Mouse (Mus musculus): Measurements from ENCODE around the gene Gm49322. TPM values are rescaled to one million over a fixed set of nuclear protein-coding genes. Genes with fewer than 3 reads are reported as not detected.

The Gm49322 gene
- polyA plus RNA-seq, 1 experiment from 2014 or later, result 3.0 TPM

DNA sequence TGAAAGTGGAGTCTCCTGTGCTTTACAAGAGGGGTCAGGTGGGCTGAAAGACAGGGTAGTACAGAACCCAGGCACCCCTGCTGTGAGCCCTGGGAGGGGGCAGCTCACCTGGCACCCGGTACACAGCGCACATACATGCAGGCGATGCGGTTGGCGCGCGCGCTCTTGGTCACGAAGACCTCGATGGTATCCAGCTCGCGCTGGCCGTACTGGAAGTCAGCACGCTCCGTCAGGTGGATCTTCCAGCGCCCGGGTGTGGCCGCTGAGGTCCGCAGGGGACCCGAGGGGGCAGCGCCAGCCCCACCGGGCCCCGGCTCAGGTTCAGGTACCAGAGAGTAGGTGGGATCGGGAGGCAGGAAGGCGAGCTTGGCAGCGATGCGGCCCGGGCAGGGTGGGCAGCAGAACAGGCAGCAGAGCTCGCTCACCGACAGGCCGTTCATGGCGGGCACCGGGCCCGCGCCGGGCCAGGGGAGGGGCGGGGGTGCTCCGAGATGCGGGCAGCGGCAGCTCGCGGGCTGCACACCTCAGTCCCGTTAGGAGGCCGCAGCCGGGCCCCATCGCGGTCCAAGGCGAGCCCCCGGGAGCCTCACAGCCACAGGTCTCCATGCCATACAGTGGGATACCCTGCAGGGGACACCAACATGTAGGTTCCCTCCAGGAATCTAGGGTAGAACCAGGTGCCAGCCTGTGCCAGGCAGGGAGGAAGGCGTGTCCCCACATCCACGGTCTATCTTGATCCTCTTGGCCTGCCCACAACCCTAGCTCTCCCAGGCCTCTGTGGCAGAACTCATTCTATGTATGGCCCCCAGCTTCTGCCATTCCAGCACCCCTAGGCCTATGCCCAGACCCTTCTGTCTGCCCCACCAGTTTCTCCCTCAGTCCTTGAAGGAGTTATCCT is 19.2 kb upstream of the Gm49322 start:
- H3K4me1 ChIP-seq (replicated peaks; ENCODE audit: control insufficient read depth, insufficient read depth, low read length), result peaks cover 28% of the 10 kb centered on the region

DNA sequence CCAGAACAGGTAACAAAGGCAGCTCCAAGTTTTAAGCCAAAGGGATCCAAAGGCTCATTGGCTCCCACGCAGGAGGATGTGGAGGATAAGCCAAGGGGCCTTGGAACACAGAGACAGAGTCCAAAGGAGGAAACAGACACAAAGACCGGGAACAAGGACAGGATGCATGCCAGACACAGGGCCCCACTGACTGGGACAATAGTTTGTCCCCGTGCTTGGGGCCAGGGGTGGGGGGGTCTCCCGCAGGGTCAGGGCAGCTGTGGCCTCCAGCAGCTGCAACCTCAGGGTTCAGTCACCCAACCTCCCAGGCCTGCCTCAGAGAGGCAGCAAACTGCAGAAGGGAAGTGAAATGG is 18.5 kb upstream of the Gm49322 start:
- Histone ChIP-seq H3K27me3 (replicated peaks; ENCODE audit: control insufficient read depth, insufficient read depth, low read length) (no peaks in the 10 kb centered on the region), H3K4me2 (ENCODE audit: low read length) (peak overlapping the region; percentile 4; the same call in 1 of the 2 replicates), H3K36me3 (ENCODE audit: control insufficient read depth, insufficient read depth, low read length) (peaks cover 28% of the 10 kb centered on the region), H3K4me3 (ENCODE audit: low read depth, low read length) (no peak overlapping the region), H3K9me3 (ENCODE audit: control insufficient read depth, low read length) (no peaks in the 10 kb centered on the region), H3K4me1 (replicated peaks; ENCODE audit: control insufficient read depth, insufficient read depth, low read length) (peaks cover 28% of the 10 kb centered on the region), H3K9ac (ENCODE audit: low read length) (0 out of 2 replicates have a peak overlapping the region, but pooled peaks have one; percentile 20), H3K27ac (ENCODE audit: low read depth) (peak overlapping the region; percentile 51)
- DNase-seq (ENCODE audit: low spot score) (no peak), ATAC-seq (replicated peaks; ENCODE audit: low FRiP score, low TSS enrichment, low read depth) (no peak)
- 49% methylated on average over 4 of the region's 4 CpGs for WGBS

More for the DNA sequence above, 19.2 kb upstream of the Gm49322 start:
- H3K4me2 ChIP-seq (ENCODE audit: low read length), result peak overlapping the region; percentile 27; the same call in 1 of the 2 replicates
- H3K9ac ChIP-seq (ENCODE audit: low read length), result 0 out of 2 replicates have a peak overlapping the region, but pooled peaks have one; percentile 20
- 92% methylated on average over 48 of the region's 51 CpGs for WGBS
- peaks cover 29% of the 10 kb centered on the region for H3K36me3 ChIP-seq (ENCODE audit: control insufficient read depth, insufficient read depth, low read length)
- no peaks in the 10 kb centered on the region for H3K9me3 ChIP-seq (ENCODE audit: control insufficient read depth, low read length)
- 0 out of 2 replicates have a peak overlapping the region, but pooled peaks have one; percentile 1 for H3K4me3 ChIP-seq (ENCODE audit: low read depth, low read length)
- ATAC-seq (replicated peaks; ENCODE audit: low FRiP score, low TSS enrichment, low read depth) (no peak), DNase-seq (ENCODE audit: low spot score) (no peak)
- H3K27ac ChIP-seq (ENCODE audit: low read depth), result peak overlapping the region; percentile 51
- no peaks in the 10 kb centered on the region for H3K27me3 ChIP-seq (replicated peaks; ENCODE audit: control insufficient read depth, insufficient read depth, low read length)

DNA sequence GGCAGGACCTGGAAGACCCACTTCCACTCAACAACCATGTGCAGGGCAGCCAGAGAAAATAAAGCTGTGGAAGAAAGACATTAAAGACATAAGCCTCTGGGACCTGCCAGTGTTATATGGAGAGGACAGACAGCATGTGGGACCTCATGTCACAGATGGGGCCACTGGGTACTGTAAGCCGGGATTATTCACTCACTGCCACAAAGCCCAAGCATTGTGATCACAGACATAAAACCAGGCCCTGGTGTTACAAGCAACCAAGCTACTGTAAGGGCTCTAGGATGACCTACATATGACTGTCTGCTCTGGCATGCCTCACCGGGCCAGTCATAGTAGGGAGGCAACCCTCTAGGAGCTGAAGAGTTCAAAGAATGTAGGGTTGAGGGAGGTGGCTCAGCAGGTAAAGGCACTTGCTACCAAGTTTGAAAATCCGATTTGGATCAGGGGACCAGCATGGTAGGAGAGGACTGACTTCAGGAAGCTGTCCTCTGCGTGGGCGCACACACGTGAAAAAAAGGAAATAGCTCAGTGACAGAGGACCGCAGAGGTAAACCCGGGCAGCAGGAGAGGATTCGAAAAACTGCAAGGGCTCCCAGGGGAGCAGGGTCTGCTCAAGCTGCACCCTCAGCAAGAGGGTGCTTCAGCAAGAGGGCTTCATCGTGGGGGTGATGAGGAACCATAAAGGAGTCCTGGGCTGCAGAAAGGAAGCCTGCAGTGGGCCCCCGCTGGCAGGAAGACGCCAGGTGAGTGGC is 16.5 kb upstream of the Gm49322 start:
- Histone ChIP-seq H3K27ac (ENCODE audit: low read depth) (0 out of 2 replicates have a peak overlapping the region, but pooled peaks have one; percentile 11), H3K4me2 (ENCODE audit: low read length) (peak overlapping the region; percentile 99), H3K4me1 (replicated peaks; ENCODE audit: control insufficient read depth, insufficient read depth, low read length) (peaks cover 24% of the 10 kb centered on the region), H3K27me3 (replicated peaks; ENCODE audit: control insufficient read depth, insufficient read depth, low read length) (no peaks in the 10 kb centered on the region), H3K4me3 (ENCODE audit: low read depth, low read length) (peak overlapping the region; percentile 94), H3K9ac (ENCODE audit: low read length) (peak overlapping the region; percentile 89), H3K36me3 (ENCODE audit: control insufficient read depth, insufficient read depth, low read length) (peaks cover 16% of the 10 kb centered on the region), H3K9me3 (ENCODE audit: control insufficient read depth, low read length) (no peaks in the 10 kb centered on the region)
- WGBS, result 14% methylated on average over 12 of the region's 12 CpGs
- ATAC-seq (replicated peaks; ENCODE audit: low FRiP score, low TSS enrichment, low read depth), result no peak
- DNase-seq (ENCODE audit: low spot score), result no peak

DNA sequence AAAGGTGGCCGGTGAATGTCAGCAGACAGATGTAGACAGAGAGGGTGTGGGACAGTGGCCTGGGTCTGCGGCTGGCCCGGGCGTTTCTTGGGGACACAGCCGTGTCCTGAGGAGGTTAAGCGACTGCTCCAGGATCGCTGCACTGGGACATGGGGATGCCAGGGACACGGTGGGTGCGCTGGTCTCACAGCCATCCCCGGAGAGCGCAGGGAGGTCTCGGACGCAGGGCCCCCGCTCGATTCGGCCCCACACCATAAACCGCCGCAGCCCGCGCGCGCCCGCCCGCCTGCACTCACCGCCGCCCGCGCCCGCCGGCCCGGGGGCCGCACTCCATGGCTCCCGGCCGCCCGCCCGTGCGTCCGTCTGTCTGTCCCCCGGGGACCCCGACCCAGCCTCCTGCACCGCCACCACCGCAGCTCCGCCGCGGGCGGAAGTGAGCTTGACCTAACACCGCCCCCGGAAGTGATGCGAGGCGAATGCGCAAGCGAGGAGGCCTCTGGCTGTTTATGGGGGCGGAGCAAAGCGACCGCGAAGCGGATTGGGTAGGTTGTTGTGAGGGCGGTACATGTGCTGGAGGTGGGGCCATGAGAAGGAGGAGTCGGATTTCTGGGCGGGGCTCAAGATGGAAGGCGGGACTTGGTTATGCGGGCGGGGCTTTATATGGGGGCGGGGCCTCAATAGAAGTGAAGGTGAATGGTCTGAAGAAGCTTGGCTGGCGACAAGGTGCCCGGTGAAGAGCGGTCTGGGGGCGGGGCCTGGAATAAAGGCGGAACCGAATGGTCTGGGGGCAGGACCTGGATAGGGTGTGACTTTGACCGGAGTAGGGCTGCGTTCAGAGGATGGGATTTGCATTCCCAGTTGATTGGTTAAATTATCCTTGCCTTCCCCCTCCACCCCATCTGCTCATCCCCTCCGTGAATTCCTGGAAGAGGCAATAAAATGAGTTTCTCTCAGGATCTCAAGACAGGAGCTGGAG is 15.7 kb upstream of the Gm49322 start, which contains the start of gene Abhd17a:
Gene Abhd17a, minus strand, starts transcription at position 463 of the 976 bp plus-strand sequence.
- H3K4me1 ChIP-seq (replicated peaks; ENCODE audit: control insufficient read depth, insufficient read depth, low read length), result peaks cover 24% of the 10 kb centered on the region
- no peaks in the 10 kb centered on the region for H3K9me3 ChIP-seq (ENCODE audit: control insufficient read depth, low read length)
- H3K9ac ChIP-seq (ENCODE audit: low read length), result peak within 1 kb of the TSS; percentile 89
- WGBS, result under 1% methylated on average over 64 of the region's 73 CpGs
- H3K27ac ChIP-seq (ENCODE audit: low read depth), result 0 out of 2 replicates have a peak within 1 kb of the TSS, but pooled peaks have one; percentile 11
- H3K4me2 ChIP-seq (ENCODE audit: low read length), result peak within 1 kb of the TSS; percentile 99
- DNase-seq (ENCODE audit: low spot score) (peak; percentile 96), ATAC-seq (replicated peaks; ENCODE audit: low FRiP score, low TSS enrichment, low read depth) (peak; percentile 97)
- H3K36me3 ChIP-seq (ENCODE audit: control insufficient read depth, insufficient read depth, low read length), result peaks cover 16% of the 10 kb centered on the region
- no peaks in the 10 kb centered on the region for H3K27me3 ChIP-seq (replicated peaks; ENCODE audit: control insufficient read depth, insufficient read depth, low read length)
- peak within 1 kb of the TSS; percentile 94 for H3K4me3 ChIP-seq (ENCODE audit: low read depth, low read length)

DNA sequence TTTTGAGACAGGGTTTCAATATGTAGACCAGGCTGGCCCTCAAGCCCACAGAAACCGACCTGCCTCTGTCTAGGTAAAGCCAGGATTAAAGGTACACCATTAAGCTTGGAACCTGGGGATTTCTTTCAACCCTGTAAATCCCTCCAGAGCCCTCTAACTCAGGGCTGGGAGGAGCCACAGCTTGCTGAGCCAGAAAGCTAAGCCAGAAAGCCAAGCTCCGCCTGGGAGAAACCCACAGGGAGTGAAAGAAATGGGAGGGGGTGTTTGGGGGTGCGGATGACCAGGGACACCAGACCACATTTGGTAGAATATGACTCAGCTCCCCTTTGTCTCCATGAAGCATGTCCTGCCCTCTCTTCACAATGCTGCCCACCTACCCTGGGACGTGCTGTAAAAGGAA is 9.5 kb upstream of the Gm49322 start:
- H3K27me3 ChIP-seq (replicated peaks; ENCODE audit: control insufficient read depth, insufficient read depth, low read length), result no peaks in the 10 kb centered on the region
- H3K27ac ChIP-seq (ENCODE audit: low read depth), result no peak overlapping the region
- H3K4me1 ChIP-seq (replicated peaks; ENCODE audit: control insufficient read depth, insufficient read depth, low read length), result no peaks in the 10 kb centered on the region
- 32% methylated on average over 4 of the region's 4 CpGs for WGBS
- ATAC-seq (replicated peaks; ENCODE audit: low FRiP score, low TSS enrichment, low read depth) (no peak), DNase-seq (ENCODE audit: low spot score) (no peak)
- no peaks in the 10 kb centered on the region for H3K9me3 ChIP-seq (ENCODE audit: control insufficient read depth, low read length)
- H3K4me2 ChIP-seq (ENCODE audit: low read length), result no peak overlapping the region
- no peaks in the 10 kb centered on the region for H3K36me3 ChIP-seq (ENCODE audit: control insufficient read depth, insufficient read depth, low read length)
- no peak overlapping the region for H3K9ac ChIP-seq (ENCODE audit: low read length)
- H3K4me3 ChIP-seq (ENCODE audit: low read depth, low read length), result no peak overlapping the region

DNA sequence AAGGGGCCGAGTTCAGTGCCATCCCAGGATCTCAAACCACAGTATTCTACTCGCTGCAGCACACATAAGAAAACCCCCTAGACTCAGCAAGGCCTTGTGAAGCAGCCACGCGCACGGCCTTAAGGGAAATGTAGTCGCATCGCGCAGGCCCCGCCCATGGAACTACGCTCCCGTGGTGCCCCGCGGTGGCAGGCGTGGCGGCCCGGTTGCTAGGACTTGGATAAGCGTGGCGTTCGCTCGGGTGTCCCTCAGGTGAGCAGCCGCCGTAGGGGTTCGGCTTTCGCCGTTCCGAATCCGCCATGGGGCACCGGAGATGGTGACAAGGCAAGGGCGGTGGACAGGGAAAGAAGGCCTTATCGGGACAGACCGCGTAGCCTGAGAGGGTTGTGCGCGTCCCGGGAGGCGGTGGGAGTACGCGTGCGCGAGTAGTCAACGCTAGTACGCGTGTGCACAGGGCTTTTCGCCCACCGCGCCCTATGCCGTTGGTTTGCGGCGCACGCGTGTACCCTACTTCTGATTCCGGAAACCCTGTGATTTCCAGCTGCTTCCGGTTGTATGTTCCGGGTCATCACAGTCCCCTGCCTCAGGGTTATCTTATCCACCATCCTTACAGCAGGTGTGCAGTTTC is 3.0 kb upstream of the Gm49322 start, which contains the start of the genes Scamp4 and Adat3:
Gene Scamp4, plus strand, starts transcription at position 175 of the 628 bp plus-strand sequence.
Gene Adat3, plus strand, starts transcription at position 183 of the 628 bp plus-strand sequence.
- H3K9ac ChIP-seq (ENCODE audit: low read length), result peak within 1 kb of the TSS; percentile 60
- peaks cover 19% of the 10 kb centered on the region for H3K36me3 ChIP-seq (ENCODE audit: control insufficient read depth, insufficient read depth, low read length)
- no peaks in the 10 kb centered on the region for H3K27me3 ChIP-seq (replicated peaks; ENCODE audit: control insufficient read depth, insufficient read depth, low read length)
- ATAC-seq (replicated peaks; ENCODE audit: low FRiP score, low TSS enrichment, low read depth) (peak; percentile 94), DNase-seq (ENCODE audit: low spot score) (peak; percentile 98)
- peak within 1 kb of the TSS; percentile 91 for H3K4me3 ChIP-seq (ENCODE audit: low read depth, low read length)
- peaks cover 18% of the 10 kb centered on the region for H3K4me1 ChIP-seq (replicated peaks; ENCODE audit: control insufficient read depth, insufficient read depth, low read length)
- H3K4me2 ChIP-seq (ENCODE audit: low read length), result peak within 1 kb of the TSS; percentile 85
- no peaks in the 10 kb centered on the region for H3K9me3 ChIP-seq (ENCODE audit: control insufficient read depth, low read length)
- under 1% methylated on average over 54 of the region's 54 CpGs for WGBS
- peak within 1 kb of the TSS; percentile 80 for H3K27ac ChIP-seq (ENCODE audit: low read depth)

DNA sequence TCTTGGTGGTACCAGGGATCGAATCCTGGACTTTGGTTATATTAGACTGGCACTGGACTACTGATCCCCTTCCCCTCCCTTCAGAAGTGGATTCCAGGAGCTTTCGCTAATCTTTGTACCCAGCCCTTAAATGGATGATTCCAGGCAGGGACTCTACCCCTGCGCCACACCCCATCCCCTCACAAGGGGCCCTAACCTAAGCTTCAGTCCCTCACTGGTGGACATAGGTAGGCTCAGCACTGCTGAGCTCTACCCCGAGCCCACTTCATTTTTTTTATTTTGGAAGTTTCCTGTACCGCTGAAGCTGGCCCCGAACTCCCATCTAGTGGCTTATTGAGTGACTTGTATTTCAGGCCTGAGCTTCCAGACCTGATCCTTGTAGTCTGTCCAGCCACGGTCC is 2.5 kb upstream of the Gm49322 start:
- ATAC-seq (replicated peaks; ENCODE audit: low FRiP score, low TSS enrichment, low read depth) (peak; percentile 6; the same call in 1 of the 2 replicates), DNase-seq (ENCODE audit: low spot score) (no peak)
- Histone ChIP-seq H3K27ac (ENCODE audit: low read depth) (peak overlapping the region; percentile 80; the same call in 1 of the 2 replicates), H3K4me1 (replicated peaks; ENCODE audit: control insufficient read depth, insufficient read depth, low read length) (peaks cover 18% of the 10 kb centered on the region), H3K9ac (ENCODE audit: low read length) (peak overlapping the region; percentile 60), H3K36me3 (ENCODE audit: control insufficient read depth, insufficient read depth, low read length) (peaks cover 24% of the 10 kb centered on the region), H3K27me3 (replicated peaks; ENCODE audit: control insufficient read depth, insufficient read depth, low read length) (no peaks in the 10 kb centered on the region), H3K4me2 (ENCODE audit: low read length) (peak overlapping the region; percentile 85), H3K9me3 (ENCODE audit: control insufficient read depth, low read length) (no peaks in the 10 kb centered on the region), H3K4me3 (ENCODE audit: low read depth, low read length) (peak overlapping the region; percentile 91)
- WGBS, result 34% methylated on average over 7 of the region's 7 CpGs
